Mouse (Mus musculus) liver, embryonic 11.5 days (tissue): ENCODE results near the gene Arhgap45. TPM values are rescaled to one million over a fixed set of nuclear protein-coding genes. Genes with fewer than 3 reads are reported as not detected.
"Not testable (repeated sequence)": the region's sequence is repeated elsewhere in the genome, so short reads cannot be mapped to it uniquely, and the experiment has no call there.

ENCODE experiments used
- ATAC-seq: fragments of 200-750 bp; cut with Nextera tagmentation; replicated peaks from 2 replicates; pipeline ENCODE4 v1.8.0; 2017; ENCODE audit warnings: moderate number of reproducible peaks, mild to moderate bottlenecking, moderate TSS enrichment, moderate library complexity; ENCODE audit not compliant: low FRiP score
- DNase-seq: peaks from one replicate; pipeline ENCODE4 v3.0.0-alpha.2; 2017; ENCODE audit warnings: low spot score
- H3K27ac ChIP-seq: fragments of 300-500 bp; sonication (generic); 2 replicates; pipeline ENCODE4 v1.5.1; 2014; ENCODE audit warnings: mild to moderate bottlenecking, low read depth, low read length, control low read depth
- H3K27me3 ChIP-seq: fragments of 300-500 bp; sonication (generic); replicated peaks from 2 replicates; pipeline ENCODE4 v1.6.1; 2014; ENCODE audit warnings: low read length, mixed read lengths; ENCODE audit not compliant: control insufficient read depth, insufficient read depth
- H3K36me3 ChIP-seq: fragments of 300-500 bp; sonication (generic); 2 replicates; pipeline ENCODE4 v1.6.1; 2014; ENCODE audit warnings: mild to moderate bottlenecking, low read length, moderate library complexity, mixed read lengths; ENCODE audit not compliant: control insufficient read depth, insufficient read depth
- H3K4me1 ChIP-seq: fragments of 300-500 bp; sonication (generic); replicated peaks from 2 replicates; pipeline ENCODE4 v1.6.1; 2014; ENCODE audit warnings: low read length, mixed read lengths; ENCODE audit not compliant: control insufficient read depth, insufficient read depth
- H3K4me2 ChIP-seq: fragments of 300-500 bp; sonication (generic); 2 replicates; pipeline ENCODE4 v1.6.1; 2014; ENCODE audit warnings: mild to moderate bottlenecking, control low read depth, moderate library complexity
- H3K4me3 ChIP-seq: fragments of 300-500 bp; sonication (generic); 2 replicates; pipeline ENCODE4 v1.5.1; 2014; ENCODE audit warnings: low read depth, low read length, control low read depth
- H3K9ac ChIP-seq: fragments of 300-500 bp; sonication (generic); 2 replicates; pipeline ENCODE4 v1.6.1; 2014; ENCODE audit warnings: low read depth, low read length, control low read depth
- H3K9me3 ChIP-seq: fragments of 300-500 bp; sonication (generic); 2 replicates; pipeline ENCODE4 v1.6.1; 2016; ENCODE audit warnings: low read length, inconsistent platforms, mixed read lengths; ENCODE audit not compliant: control insufficient read depth
- WGBS: fragments of 180-500 bp; shearing (Covaris S2); extraction: QIAGEN DNeasy Blood & Tissue Kit; methylation state at CpG from one replicate; pipeline ENCODE4 v1.1.7; 2014; 5-methylcytosine and 5-hydroxymethylcytosine counted together
- polyA plus RNA-seq: library from polyadenylated mRNA; unstranded; fragments of >200 nt; fragmentation: Nextera tagmentation; extraction: Ambion mirVana; gene quantifications from 2 replicates; pipeline ENCODE4 v1.2.1, GENCODE M21; 2014

Gene Arhgap45
- polyA plus RNA-seq, 1 experiment from 2014 or later: 29.4 TPM

- Histone ChIP-seq H3K9me3 (no peaks in the 10 kb centered on the region), H3K9ac (no peak overlapping the region), H3K4me1 (peaks cover 41% of the 10 kb centered on the region), H3K27me3 (no peaks in the 10 kb centered on the region), H3K4me3 (no peak overlapping the region), H3K36me3 (peaks cover 38% of the 10 kb centered on the region), H3K27ac (no peak overlapping the region), H3K4me2 (no peak overlapping the region)
- WGBS: 91% methylated on average over 13 of the region's 13 CpGs
- no peak for DNase-seq
- ATAC-seq: no peak
These were observed 20.4 kb downstream of the Arhgap45 start for GRCm38 (mm10) chr10:80036832-80037231.

GRCm38 (mm10) chr10:80039559-80039979 is 23.1 kb downstream of the Arhgap45 start, which contains the start of gene Polr2e:
Gene Polr2e (minus strand): TSS chr10:80039795.
- no peaks in the 10 kb centered on the region for H3K27me3 ChIP-seq
- H3K9me3 ChIP-seq: no peaks in the 10 kb centered on the region
- peak; percentile 97 for ATAC-seq
- peak; percentile 98 for DNase-seq
- H3K4me2 ChIP-seq: peak within 1 kb of the TSS; percentile 90
- under 1% methylated on average over 40 of the region's 40 CpGs for WGBS
- H3K27ac ChIP-seq: peak within 1 kb of the TSS; percentile 3; the same call in 1 of the 2 replicates
- H3K4me1 ChIP-seq: peaks cover 14% of the 10 kb centered on the region
- peaks cover 34% of the 10 kb centered on the region for H3K36me3 ChIP-seq
- H3K4me3 ChIP-seq: peak within 1 kb of the TSS; percentile 75
- H3K9ac ChIP-seq: peak within 1 kb of the TSS; percentile 81

GRCm38 (mm10) chr10:80041409-80042060 is 25.1 kb downstream of the Arhgap45 start:
- not testable (repeated sequence) for DNase-seq, H3K4me3 ChIP-seq, H3K9me3 ChIP-seq, ATAC-seq, H3K4me2 ChIP-seq, H3K9ac ChIP-seq, H3K27me3 ChIP-seq
- H3K36me3 ChIP-seq: peaks cover 18% of the 10 kb centered on the region; the same call in 1 of the 2 replicates
- 82% methylated on average over 8 of the region's 8 CpGs for WGBS
- peak overlapping the region; percentile 3; the same call in 1 of the 2 replicates for H3K27ac ChIP-seq
- H3K4me1 ChIP-seq: peaks cover 14% of the 10 kb centered on the region

- H3K36me3 ChIP-seq: no peaks in the 10 kb centered on the region
- no peaks in the 10 kb centered on the region for H3K27me3 ChIP-seq
- H3K4me1 ChIP-seq: peaks cover 15% of the 10 kb centered on the region
- peak overlapping the region; percentile 38; the same call in 1 of the 2 replicates for H3K9ac ChIP-seq
- ATAC-seq: no peak
- 66% methylated on average over 4 of the region's 4 CpGs for WGBS
- H3K4me3 ChIP-seq: no peak overlapping the region
- no peaks in the 10 kb centered on the region for H3K9me3 ChIP-seq
- no peak for DNase-seq
- no peak overlapping the region for H3K27ac ChIP-seq
- no peak overlapping the region for H3K4me2 ChIP-seq
These were observed 27.6 kb downstream of the Arhgap45 start for GRCm38 (mm10) chr10:80044087-80044486.

- H3K27me3 ChIP-seq, H3K4me2 ChIP-seq, H3K27ac ChIP-seq, ATAC-seq, H3K4me3 ChIP-seq, DNase-seq, H3K36me3 ChIP-seq, H3K9me3 ChIP-seq, H3K9ac ChIP-seq: not testable (repeated sequence)
- 71% methylated on average over 2 of the region's 4 CpGs for WGBS
- peaks cover 18% of the 10 kb centered on the region for H3K4me1 ChIP-seq
These were observed 28.9 kb downstream of the Arhgap45 start for GRCm38 (mm10) chr10:80045364-80045763.

- Histone ChIP-seq H3K36me3 (no peaks in the 10 kb centered on the region), H3K9ac (no peak overlapping the region), H3K27me3 (no peaks in the 10 kb centered on the region), H3K27ac (no peak overlapping the region), H3K4me3 (no peak overlapping the region), H3K9me3 (no peaks in the 10 kb centered on the region), H3K4me2 (no peak overlapping the region), H3K4me1 (peaks cover 22% of the 10 kb centered on the region)
- 80% methylated on average over 5 of the region's 5 CpGs for WGBS
- no peak for ATAC-seq
- no peak for DNase-seq
These were observed 29.3 kb downstream of the Arhgap45 start for GRCm38 (mm10) chr10:80045766-80046165.

- Histone ChIP-seq H3K9ac (no peak within 1 kb of the TSS), H3K27me3 (no peaks in the 10 kb centered on the region), H3K4me2 (no peak within 1 kb of the TSS), H3K27ac (no peak within 1 kb of the TSS), H3K4me3 (no peak within 1 kb of the TSS), H3K9me3 (no peaks in the 10 kb centered on the region), H3K36me3 (no peaks in the 10 kb centered on the region), H3K4me1 (peaks cover 35% of the 10 kb centered on the region)
- WGBS: 65% methylated on average over 9 of the region's 9 CpGs
- DNase-seq (no peak), ATAC-seq (no peak)
These were observed 30.6 kb downstream of the Arhgap45 start, which contains the start of gene Gpx4 for GRCm38 (mm10) chr10:80047041-80047565. Gene Gpx4 (plus strand): TSS chr10:80047166.

- Histone ChIP-seq H3K4me1 (peaks cover 45% of the 10 kb centered on the region), H3K9me3 (no peaks in the 10 kb centered on the region), H3K36me3 (no peaks in the 10 kb centered on the region), H3K4me2 (no peak overlapping the region; the same call in 1 of the 2 replicates), H3K4me3 (no peak overlapping the region), H3K27ac (peak overlapping the region; percentile 32; the same call in 1 of the 2 replicates), H3K27me3 (no peaks in the 10 kb centered on the region), H3K9ac (peak overlapping the region; percentile 25; the same call in 1 of the 2 replicates)
- no peak for ATAC-seq
- DNase-seq: no peak
- 42% methylated on average over 5 of the region's 5 CpGs for WGBS
These were observed 31.9 kb downstream of the Arhgap45 start for GRCm38 (mm10) chr10:80048396-80048795.
